Mouse (Mus musculus) lung, embryonic 16.5 days (tissue): Measurements from ENCODE around the gene Myh8. TPM values are rescaled to one million over a fixed set of nuclear protein-coding genes. Genes with fewer than 3 reads are reported as not detected.

Source experiments
- ATAC-seq: fragments of 200-750 bp; cut with Nextera tagmentation; 2 replicates; pipeline ENCODE4 v1.8.0; 2017; ENCODE audit warnings: low read depth, mild to moderate bottlenecking, moderate library complexity
- H3K27ac ChIP-seq: fragments of 300-500 bp; sonication (generic); 2 replicates; pipeline ENCODE4 v1.5.1; 2014; ENCODE audit warnings: mild to moderate bottlenecking, control low read depth, low read length
- H3K27me3 ChIP-seq: fragments of 300-500 bp; sonication (generic); 2 replicates; pipeline ENCODE4 v1.6.1; 2014; ENCODE audit warnings: low read depth, low read length, mixed read lengths; ENCODE audit not compliant: control insufficient read depth, insufficient read depth
- H3K36me3 ChIP-seq: fragments of 300-500 bp; sonication (generic); 2 replicates; pipeline ENCODE4 v1.6.1; 2014; ENCODE audit warnings: low read length; ENCODE audit not compliant: control insufficient read depth, insufficient read depth
- H3K4me1 ChIP-seq: fragments of 300-500 bp; sonication (generic); replicated peaks from 2 replicates; pipeline ENCODE4 v1.6.1; 2014; ENCODE audit warnings: low read length, mixed read lengths; ENCODE audit not compliant: control insufficient read depth, insufficient read depth
- H3K4me2 ChIP-seq: fragments of 300-500 bp; sonication (generic); 2 replicates; pipeline ENCODE4 v1.6.1; 2014; ENCODE audit warnings: low read depth, low read length, control low read depth
- H3K4me3 ChIP-seq: fragments of 300-500 bp; sonication (generic); 2 replicates; pipeline ENCODE4 v1.5.1; 2014; ENCODE audit warnings: mild to moderate bottlenecking, low read length, control low read depth
- H3K9ac ChIP-seq: fragments of 300-500 bp; sonication (generic); 2 replicates; pipeline ENCODE4 v1.6.1; 2014; ENCODE audit warnings: low read length, control low read depth
- H3K9me3 ChIP-seq: fragments of 300-500 bp; sonication (generic); 2 replicates; pipeline ENCODE4 v1.6.1; 2016; ENCODE audit warnings: low read length; ENCODE audit not compliant: control insufficient read depth
- WGBS: fragments of 180-500 bp; shearing (Covaris S2); extraction: QIAGEN DNeasy Blood & Tissue Kit; methylation state at CpG from one replicate; pipeline ENCODE4 v1.1.7; 2014; 5-methylcytosine and 5-hydroxymethylcytosine counted together
- polyA plus RNA-seq: library from polyadenylated mRNA; unstranded; fragments of >200 nt; fragmentation: Nextera tagmentation; extraction: Ambion mirVana; gene quantifications from 2 replicates; pipeline ENCODE4 v1.2.1, GENCODE M21; 2015

Myh8 gene
- polyA plus RNA-seq, 1 experiment from 2014 or later: 4.9 TPM

- H3K9ac ChIP-seq: no peak overlapping the region
- no peaks in the 10 kb centered on the region for H3K4me1 ChIP-seq
- no peaks in the 10 kb centered on the region for H3K36me3 ChIP-seq
- no peaks in the 10 kb centered on the region for H3K27me3 ChIP-seq
- no peak overlapping the region for H3K27ac ChIP-seq
- H3K4me3 ChIP-seq: no peak overlapping the region
- WGBS: 72% methylated on average over 7 of the region's 7 CpGs
- H3K4me2 ChIP-seq: no peak overlapping the region
- H3K9me3 ChIP-seq: no peaks in the 10 kb centered on the region
- no peak for ATAC-seq
These were observed 19.9 kb upstream of the Myh8 start for GRCm38 (mm10) chr11:67257048-67257447.

DNA sequence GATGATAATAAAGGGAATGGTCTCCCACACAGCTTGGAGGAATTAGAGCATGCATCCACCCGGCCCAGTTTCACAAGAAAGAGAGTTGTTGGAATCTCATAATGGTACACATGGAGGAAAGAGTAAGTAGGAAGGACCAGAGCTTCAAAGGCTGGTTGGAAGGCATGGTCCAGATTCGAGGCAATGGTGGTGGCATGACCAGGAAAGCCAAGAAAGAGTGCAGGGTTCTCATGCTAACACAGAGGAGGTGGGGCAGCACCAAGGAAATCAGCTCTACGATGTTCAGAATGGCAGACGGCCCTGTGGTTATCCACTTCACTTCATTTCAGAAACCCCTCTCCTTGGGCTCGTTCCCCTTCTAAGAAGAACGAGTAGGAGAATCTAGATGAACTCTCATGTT lies 16.0 kb upstream of the Myh8 start:
- 74% methylated on average over 6 of the region's 6 CpGs for WGBS
- Histone ChIP-seq H3K36me3 (no peaks in the 10 kb centered on the region), H3K4me2 (no peak overlapping the region), H3K4me1 (no peaks in the 10 kb centered on the region), H3K4me3 (no peak overlapping the region), H3K9ac (no peak overlapping the region), H3K9me3 (no peaks in the 10 kb centered on the region), H3K27me3 (no peaks in the 10 kb centered on the region), H3K27ac (no peak overlapping the region)
- no peak for ATAC-seq

DNA sequence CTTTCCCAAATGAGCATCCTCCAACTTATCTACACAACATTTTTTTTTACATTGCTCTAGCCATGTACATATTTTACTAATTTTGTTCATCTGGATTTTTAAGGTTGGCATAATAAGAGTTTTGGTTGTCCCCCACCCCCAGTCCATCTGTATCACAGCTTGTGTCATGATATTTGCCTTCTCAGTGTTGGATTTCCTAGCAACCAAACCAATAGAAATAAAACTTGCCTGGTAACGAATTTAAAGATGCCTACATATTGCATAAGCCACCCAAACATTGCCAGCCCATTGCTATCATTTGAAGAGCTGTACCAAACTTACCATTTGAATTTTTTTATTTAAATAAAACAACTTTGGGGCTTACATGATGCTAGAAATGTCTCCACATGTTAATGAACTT lies 16.5 kb downstream of the Myh8 start:
- H3K36me3 ChIP-seq: no peaks in the 10 kb centered on the region
- H3K9ac ChIP-seq: no peak overlapping the region
- ATAC-seq: no peak
- no peak overlapping the region for H3K27ac ChIP-seq
- H3K4me3 ChIP-seq: no peak overlapping the region
- H3K9me3 ChIP-seq: peaks cover 3% of the 10 kb centered on the region
- 76% methylated on average over 1 of the region's 1 CpGs for whole genome bisulfite sequencing
- H3K4me2 ChIP-seq: no peak overlapping the region
- H3K27me3 ChIP-seq: no peaks in the 10 kb centered on the region
- H3K4me1 ChIP-seq: no peaks in the 10 kb centered on the region

- WGBS: 29% methylated on average over 15 of the region's 15 CpGs
- no peaks in the 10 kb centered on the region for H3K27me3 ChIP-seq
- no peak overlapping the region for H3K4me2 ChIP-seq
- H3K27ac ChIP-seq: no peak overlapping the region
- no peaks in the 10 kb centered on the region for H3K36me3 ChIP-seq
- H3K9ac ChIP-seq: no peak overlapping the region
- no peaks in the 10 kb centered on the region for H3K9me3 ChIP-seq
- ATAC-seq: no peak
- H3K4me3 ChIP-seq: no peak overlapping the region
- no peaks in the 10 kb centered on the region for H3K4me1 ChIP-seq
These were observed 37.0 kb downstream of the Myh8 start for GRCm38 (mm10) chr11:67313733-67314452.

DNA sequence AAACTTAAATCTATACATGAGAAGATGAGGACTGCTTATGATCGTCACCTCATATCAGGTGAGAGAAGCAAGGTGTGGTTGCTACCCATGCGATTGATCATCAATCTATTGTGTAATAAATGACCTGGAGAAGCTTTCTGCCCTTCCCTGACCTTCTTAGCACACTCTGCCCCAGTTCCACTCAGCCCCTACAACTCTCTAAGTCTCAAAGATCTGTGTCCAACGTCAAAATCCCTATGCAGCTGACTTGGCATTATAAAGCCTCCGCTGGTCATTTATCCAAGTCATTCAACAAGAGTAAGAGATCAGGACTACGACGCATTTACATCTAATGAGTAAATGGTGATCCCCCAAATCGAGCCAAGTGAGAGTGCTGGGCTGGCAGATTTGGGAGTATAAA lies 44.4 kb downstream of the Myh8 start, which contains the start of gene Myh13:
Myh13 (plus strand) TSS at position 301 of the 400 bp plus-strand sequence.
- H3K27me3 ChIP-seq: no peaks in the 10 kb centered on the region
- H3K36me3 ChIP-seq: no peaks in the 10 kb centered on the region
- no peak within 1 kb of the TSS for H3K9ac ChIP-seq
- no peak for ATAC-seq
- WGBS: 81% methylated on average over 7 of the region's 7 CpGs
- no peak within 1 kb of the TSS for H3K4me2 ChIP-seq
- H3K4me1 ChIP-seq: no peaks in the 10 kb centered on the region
- H3K9me3 ChIP-seq: no peaks in the 10 kb centered on the region
- no peak within 1 kb of the TSS for H3K4me3 ChIP-seq
- H3K27ac ChIP-seq: no peak within 1 kb of the TSS

DNA sequence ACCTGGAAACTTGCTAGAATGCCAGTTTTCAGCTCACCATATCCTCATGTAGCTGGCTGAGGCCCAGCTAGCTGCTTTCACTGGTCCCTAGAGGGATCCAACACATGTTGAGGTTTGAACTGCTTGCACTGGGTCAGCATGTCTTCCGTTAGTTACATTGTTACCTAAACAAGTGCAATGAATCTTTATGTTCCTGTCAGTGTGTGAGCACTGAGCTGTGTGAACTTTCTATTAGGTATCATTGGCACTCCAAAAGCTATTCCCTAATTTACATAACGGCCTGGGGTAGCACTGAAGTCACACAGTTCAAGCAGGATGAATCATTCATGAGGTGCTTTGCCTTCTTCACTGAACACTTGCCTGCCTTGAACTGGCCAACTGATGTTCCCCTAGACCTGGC lies 49.6 kb downstream of the Myh8 start:
- WGBS: 70% methylated on average over 2 of the region's 2 CpGs

DNA sequence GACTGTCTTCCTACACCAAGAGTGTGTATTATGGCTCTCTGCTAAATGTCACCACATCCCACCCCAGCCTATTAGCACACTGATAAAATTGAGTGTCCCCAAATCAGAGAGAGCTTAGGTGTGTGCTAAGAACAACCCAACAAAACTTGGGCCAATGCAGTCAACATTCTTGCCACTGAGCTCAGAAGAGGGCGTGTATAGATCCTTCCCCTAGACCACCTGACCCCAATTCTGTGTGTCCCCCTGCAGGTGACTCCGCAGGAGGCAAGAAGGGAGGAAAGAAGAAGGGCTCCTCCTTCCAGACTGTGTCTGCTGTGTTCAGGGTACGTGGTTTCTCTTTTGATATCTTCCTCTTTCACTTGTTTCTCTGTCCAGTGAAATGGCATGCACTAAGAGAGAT lies 67.6 kb downstream of the Myh8 start:
- Histone ChIP-seq H3K4me2 (no peak overlapping the region), H3K27me3 (no peaks in the 10 kb centered on the region), H3K4me3 (no peak overlapping the region), H3K36me3 (no peaks in the 10 kb centered on the region), H3K4me1 (no peaks in the 10 kb centered on the region), H3K9ac (no peak overlapping the region), H3K27ac (no peak overlapping the region), H3K9me3 (no peaks in the 10 kb centered on the region)
- no peak for ATAC-seq
- 53% methylated on average over 3 of the region's 3 CpGs for WGBS

More for the DNA sequence above, 49.6 kb downstream of the Myh8 start:
- H3K36me3 ChIP-seq: no peaks in the 10 kb centered on the region
- no peak for ATAC-seq
- H3K27ac ChIP-seq: no peak overlapping the region
- H3K9ac ChIP-seq: no peak overlapping the region
- H3K9me3 ChIP-seq: no peaks in the 10 kb centered on the region
- H3K27me3 ChIP-seq: no peaks in the 10 kb centered on the region
- no peak overlapping the region for H3K4me2 ChIP-seq
- H3K4me3 ChIP-seq: no peak overlapping the region
- no peaks in the 10 kb centered on the region for H3K4me1 ChIP-seq

- H3K4me3 ChIP-seq: no peak overlapping the region
- WGBS: 68% methylated on average over 2 of the region's 2 CpGs
- no peak for ATAC-seq
- no peaks in the 10 kb centered on the region for H3K4me1 ChIP-seq
- no peaks in the 10 kb centered on the region for H3K27me3 ChIP-seq
- no peak overlapping the region for H3K27ac ChIP-seq
- H3K4me2 ChIP-seq: no peak overlapping the region
- H3K9me3 ChIP-seq: no peaks in the 10 kb centered on the region
- no peaks in the 10 kb centered on the region for H3K36me3 ChIP-seq
- H3K9ac ChIP-seq: no peak overlapping the region
These were observed 68.4 kb downstream of the Myh8 start for GRCm38 (mm10) chr11:67345186-67345855.

GRCm38 (mm10) chr11:67345856-67346236 lies 68.9 kb downstream of the Myh8 start:
- ATAC-seq: no peak
- H3K27me3 ChIP-seq: no peaks in the 10 kb centered on the region
- no peaks in the 10 kb centered on the region for H3K9me3 ChIP-seq
- no peak overlapping the region for H3K4me3 ChIP-seq
- no peak overlapping the region for H3K4me2 ChIP-seq
- H3K27ac ChIP-seq: no peak overlapping the region
- H3K9ac ChIP-seq: no peak overlapping the region
- H3K36me3 ChIP-seq: no peaks in the 10 kb centered on the region
- H3K4me1 ChIP-seq: no peaks in the 10 kb centered on the region
